Mouse (Mus musculus) ZHBTc4 (cell line): Measurements from ENCODE around the gene Ebf3.
A peak's percentile ranks its signal among the peaks of the same experiment; 100 is the strongest.

ENCODE experiments used
- DNase-seq: peaks from one replicate; pipeline ENCODE4 v3.0.0-alpha.2; 2011; ENCODE audit warnings: low read depth, low spot score

Gene Ebf3

GRCm38 (mm10) chr7:137289290-137289957 lies 24.8 kb downstream of the Ebf3 start:
- DNase-seq, result no peak

DNA sequence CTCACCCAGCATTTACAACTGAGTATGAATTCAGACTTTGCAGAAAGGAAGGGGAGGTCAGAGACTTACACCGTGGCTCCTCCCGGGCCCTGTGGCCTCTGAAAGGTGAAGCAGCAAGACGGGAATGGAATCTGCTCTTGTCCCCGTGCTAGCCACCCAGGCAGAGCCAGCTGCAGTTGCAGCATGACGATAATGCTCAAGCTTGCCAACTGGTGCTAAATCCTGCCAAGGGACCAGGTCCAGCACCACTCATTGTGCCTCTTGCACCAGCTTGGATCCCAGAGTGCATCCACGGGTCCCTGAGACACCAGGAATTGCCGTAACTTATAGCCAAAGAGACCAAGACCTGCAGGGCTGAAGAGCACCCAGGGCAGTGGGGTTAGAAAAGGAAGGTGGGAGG lies 36.1 kb downstream of the Ebf3 start:
- no peak for DNase-seq

DNA sequence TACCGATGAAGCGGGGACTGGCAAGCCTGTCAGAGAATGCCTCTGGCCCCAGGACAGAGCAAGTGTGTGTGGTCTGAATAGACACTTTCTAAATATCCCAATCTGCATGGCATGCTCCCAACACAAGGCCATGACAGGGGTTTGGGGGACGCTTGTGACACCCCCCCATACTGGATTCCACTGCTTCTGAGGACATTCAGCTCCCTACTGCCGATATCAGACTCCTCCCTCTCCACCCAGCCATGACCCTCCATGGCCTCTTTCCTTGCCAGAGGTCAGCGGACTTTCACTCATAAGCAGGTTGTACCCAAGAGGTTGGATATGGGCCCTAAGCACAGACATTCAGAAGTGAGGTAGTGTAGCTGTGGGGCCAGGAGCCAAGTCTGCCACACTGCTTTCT lies 36.5 kb downstream of the Ebf3 start:
- DNase-seq, result no peak

- no peak for DNase-seq
These were observed 42.0 kb downstream of the Ebf3 start for GRCm38 (mm10) chr7:137272252-137272651.

DNA sequence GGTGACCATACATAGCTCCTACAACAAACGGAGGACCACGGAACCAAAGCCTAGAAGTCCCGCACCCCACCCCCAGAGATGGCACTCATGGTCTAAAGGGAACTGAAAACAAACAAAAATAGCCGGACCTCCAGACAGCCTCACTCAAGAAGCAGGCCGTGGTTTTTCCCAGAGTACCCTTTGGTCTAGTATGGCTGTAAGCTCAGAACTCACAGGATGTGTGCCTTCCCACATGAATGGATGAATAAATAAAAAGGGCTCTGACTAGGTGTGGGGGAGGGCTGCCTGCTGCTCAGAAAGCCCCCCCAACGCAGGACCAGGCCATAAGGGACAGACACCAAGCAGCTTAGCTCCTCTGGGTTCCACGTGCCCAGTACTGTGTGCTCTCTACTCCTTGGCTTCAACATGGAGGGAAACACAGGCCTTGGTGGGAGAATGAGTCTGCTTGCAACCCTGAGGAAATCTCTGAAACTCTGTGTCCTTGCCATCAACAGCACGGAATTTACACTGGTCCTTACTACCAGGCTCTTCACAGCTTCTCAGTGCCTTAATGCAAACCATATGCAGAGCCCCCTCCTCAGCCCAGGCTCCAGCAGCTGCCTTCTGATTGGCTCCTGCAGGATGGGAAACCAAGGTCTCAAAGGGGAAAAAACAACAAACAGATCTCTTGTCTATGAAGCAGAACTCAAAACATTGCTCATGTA lies 45.6 kb downstream of the Ebf3 start:
- DNase-seq, result no peak

GRCm38 (mm10) chr7:137267441-137267840 lies 46.8 kb downstream of the Ebf3 start:
- DNase-seq, result no peak

- peak; percentile 33 for DNase-seq
These were observed 47.7 kb downstream of the Ebf3 start for GRCm38 (mm10) chr7:137266575-137266974.

DNA sequence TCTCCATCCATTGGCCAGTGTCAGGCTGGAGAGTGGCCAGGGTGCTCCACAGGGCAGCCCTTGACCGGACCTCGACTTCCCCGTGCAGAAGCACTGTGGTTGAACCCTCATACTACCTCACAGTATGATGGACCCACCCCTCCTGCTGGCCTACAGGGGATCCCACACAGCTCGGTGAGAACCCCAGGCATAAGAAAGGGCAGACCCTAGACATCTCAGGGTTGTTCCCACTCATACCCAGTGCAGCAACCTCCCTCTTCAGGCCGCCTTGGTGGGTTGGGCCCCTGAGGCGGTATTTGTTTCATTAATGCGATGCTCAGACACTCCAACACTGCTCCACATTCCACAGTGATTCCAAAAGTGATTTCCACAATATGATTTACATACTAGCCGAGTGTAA lies 51.9 kb downstream of the Ebf3 start:
- no peak for DNase-seq

- peak; percentile 66 for DNase-seq
These were observed 67.9 kb downstream of the Ebf3 start for GRCm38 (mm10) chr7:137246213-137246872.

DNA sequence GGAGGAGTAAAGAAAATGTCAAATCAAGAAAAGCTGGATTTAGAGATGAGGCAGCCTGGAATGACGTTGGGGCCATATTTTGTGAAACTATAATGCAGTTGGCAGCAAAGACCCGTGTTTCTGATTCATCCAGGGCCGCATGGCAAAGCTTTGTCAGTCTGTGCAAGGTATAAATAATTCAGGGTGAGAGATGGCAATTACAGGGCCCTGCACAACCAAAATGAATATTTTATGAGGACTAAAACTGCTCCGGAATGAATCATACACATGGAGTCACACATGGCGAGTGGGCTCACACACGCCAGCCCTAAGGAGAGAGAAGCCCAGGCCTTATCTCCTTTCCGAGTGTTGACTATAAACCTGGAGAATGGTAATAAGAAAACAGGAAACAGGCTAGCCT lies 69.4 kb downstream of the Ebf3 start:
- DNase-seq, result no peak

DNA sequence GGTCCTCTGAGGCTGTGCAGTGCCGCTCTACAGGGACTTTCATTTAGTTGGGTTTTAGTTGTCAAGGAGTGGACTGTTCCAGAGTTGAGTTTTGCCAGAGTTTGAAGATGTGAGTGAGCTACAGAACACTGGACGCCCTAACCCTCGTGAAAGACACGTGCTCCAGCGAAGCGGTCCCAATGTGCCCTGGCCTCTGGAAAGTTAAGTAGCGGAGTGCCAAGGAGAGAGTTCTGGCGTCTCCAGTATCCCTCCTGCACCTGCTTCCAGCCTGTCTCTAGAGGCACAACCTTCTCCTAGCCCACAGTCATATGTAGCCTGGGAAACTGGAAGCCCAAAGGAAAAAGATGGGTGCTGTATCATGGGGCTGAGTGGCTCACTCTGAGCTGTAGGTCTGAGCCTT lies 73.8 kb downstream of the Ebf3 start:
- no peak for DNase-seq

DNA sequence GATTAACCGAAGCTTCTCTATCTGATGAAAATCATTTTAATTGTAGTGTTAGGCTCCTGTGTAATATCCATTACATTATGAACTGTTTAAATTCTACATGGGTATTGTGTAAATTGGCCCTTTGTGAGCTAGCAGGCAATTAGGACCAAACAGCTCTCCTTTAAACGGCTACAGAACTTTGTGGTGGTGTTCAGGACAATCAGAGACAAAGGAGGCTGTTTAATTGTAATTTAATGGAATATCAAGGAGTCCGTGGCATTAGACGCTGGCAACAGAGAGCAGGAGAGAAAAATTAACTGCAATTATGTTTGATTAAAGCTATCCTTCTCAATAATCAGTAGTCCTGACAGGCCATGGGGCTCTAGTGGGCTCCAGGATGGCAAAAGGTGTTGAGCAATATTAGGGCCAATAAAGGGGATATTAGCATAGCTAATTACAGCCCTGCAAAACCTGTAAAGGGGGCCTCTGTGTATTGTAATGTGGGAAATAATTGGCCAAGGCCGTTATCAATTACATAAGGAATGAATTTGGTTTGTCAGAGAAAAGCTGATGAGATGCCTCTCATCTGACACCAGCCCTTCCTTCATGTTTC lies 74.6 kb downstream of the Ebf3 start:
- no peak for DNase-seq

- DNase-seq, result no peak
These were observed 76.8 kb downstream of the Ebf3 start for GRCm38 (mm10) chr7:137237419-137237818.

DNA sequence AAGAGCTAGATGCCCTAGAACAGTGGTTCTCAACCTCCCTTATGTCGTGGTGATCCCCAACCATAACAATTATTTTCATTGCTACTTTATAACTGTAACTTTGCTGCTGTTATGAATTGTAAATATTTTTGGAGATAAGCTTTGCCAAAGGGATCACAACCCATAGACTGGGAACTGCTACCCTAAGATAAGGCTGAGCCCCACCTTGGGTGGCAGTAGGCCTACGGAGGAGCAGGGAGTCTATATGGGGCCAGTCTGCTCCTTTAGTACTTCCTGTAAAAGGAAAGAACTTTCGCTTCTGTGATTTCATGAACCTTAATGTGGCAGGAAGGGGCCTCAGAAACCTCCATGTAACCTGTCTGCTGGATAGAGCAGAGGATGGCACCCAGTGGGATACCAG lies 90.4 kb downstream of the Ebf3 start:
- DNase-seq, result no peak

GRCm38 (mm10) chr7:137222831-137223505 lies 91.3 kb downstream of the Ebf3 start:
- no peak for DNase-seq

DNA sequence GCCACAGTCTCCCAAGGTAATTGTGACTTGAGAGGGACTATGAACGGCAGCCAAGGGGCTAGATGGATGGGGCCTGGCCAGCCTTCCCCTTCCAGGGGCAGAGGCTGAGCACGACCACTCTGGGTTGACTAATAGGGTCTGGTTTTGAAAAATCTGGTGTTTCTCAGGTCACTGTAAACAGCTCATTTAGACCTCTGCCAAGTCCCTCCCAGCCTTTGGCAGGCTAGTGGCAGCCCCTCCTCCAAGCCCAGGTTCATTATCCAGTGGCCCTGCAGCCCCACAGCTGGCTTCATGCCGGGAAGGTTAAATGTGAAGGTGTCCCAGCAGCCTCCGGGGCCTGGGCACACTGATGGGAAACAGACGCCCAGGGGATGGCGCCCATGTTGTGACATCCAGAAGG lies 92.6 kb downstream of the Ebf3 start:
- no peak for DNase-seq

- no peak for DNase-seq
These were observed 93.8 kb downstream of the Ebf3 start for GRCm38 (mm10) chr7:137220436-137220835.

DNA sequence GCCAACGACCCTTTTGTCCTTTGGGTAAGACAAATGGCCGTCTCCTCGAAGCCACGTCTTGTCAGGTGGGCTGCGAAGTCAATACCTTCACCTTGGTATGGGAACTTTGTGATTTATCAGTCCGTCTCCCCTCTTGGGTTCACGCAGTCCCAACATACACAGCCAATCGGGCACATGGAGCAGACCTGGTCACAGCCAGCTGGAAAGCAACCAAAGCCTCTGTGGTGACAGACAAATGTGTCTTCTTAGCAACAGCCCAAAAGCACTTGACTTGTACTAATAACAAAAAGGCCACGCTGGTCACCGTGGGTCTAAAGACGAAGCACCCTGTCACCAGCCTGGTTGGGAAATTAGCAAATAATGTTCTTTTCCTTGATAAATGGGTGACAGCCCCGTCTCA lies 95.5 kb downstream of the Ebf3 start:
- no peak for DNase-seq

DNA sequence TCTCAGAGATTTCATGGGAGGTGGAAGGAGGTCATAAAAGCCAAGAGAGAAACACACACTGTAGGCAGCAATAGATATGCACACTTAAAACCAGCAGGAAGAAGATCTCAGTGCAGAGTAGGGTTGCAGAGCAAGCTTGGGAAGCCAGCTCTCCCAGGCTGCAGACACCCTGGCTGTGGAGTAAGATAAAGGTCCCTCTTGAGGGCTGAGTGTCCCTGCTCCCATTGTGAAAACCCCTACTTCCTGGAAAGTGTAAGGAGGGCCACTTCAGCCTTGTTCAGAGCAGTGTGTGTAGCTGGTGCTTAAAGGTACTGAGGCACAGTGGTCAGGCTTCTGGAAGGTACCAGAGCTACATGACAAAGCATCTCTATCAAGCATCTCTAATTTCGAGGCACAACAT lies 100.8 kb downstream of the Ebf3 start:
- DNase-seq, result no peak

DNA sequence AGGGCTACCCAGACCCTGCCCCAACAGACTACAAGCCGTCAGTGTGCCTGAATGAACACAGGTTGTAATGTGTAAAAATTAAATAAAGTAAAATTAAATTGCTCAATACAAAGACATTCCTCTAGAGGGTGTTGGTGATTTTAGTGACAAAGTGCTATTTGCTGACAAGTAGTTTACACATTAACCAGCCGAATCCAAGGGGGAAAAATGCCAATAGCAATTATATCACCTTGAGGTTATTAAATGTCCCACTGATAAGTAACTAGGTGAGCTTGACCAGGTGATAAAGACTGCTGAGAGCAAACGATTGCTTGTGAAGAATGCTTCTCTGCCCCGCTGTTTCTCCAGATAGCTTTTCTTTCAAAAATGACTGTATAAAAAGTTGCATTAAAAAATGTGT lies 102.9 kb downstream of the Ebf3 start:
- no peak for DNase-seq

GRCm38 (mm10) chr7:137209688-137210345 lies 104.4 kb downstream of the Ebf3 start:
- no peak for DNase-seq

- DNase-seq, result no peak
These were observed 105.7 kb downstream of the Ebf3 start for GRCm38 (mm10) chr7:137208556-137208955.
